Mouse (Mus musculus): ENCODE results near the gene Megf6.

The Megf6 gene

GRCm38 (mm10) chr4:154159961-154160537 is 10.5 kb upstream of the Megf6 start:
- peak in 1 of 2 experiments; percentile 73 for DNase-seq (ENCODE audit: low spot score in 2 of 2)

GRCm38 (mm10) chr4:154160538-154161390 is 9.8 kb upstream of the Megf6 start, which contains the start of gene Tprgl:
Gene Tprgl (minus strand): TSS chr4:154160666.
- DNase-seq (ENCODE audit: low spot score in 2 of 2), result peak; percentile 98

GRCm38 (mm10) chr4:154163296-154163695 is 7.2 kb upstream of the Megf6 start:
- peak; percentile 78 to 89 for DNase-seq (ENCODE audit: low spot score in 2 of 2)

- peak; percentile 48 to 81 for DNase-seq (ENCODE audit: low spot score in 2 of 2)
These were observed 3.5 kb upstream of the Megf6 start for GRCm38 (mm10) chr4:154167053-154167452.

GRCm38 (mm10) chr4:154170021-154170420 is 509 bp upstream of the Megf6 start:
- DNase-seq (ENCODE audit: low spot score in 2 of 2), result no peak

GRCm38 (mm10) chr4:154171151-154171930 is 811 bp downstream of the Megf6 start:
- DNase-seq (ENCODE audit: low spot score in 2 of 2), result no peak

- no peak for DNase-seq (ENCODE audit: low spot score in 2 of 2)
These were observed 1.5 kb downstream of the Megf6 start for GRCm38 (mm10) chr4:154171931-154172604.

- DNase-seq (ENCODE audit: low spot score in 2 of 2), result no peak
These were observed 6.7 kb downstream of the Megf6 start for GRCm38 (mm10) chr4:154177257-154177656.

GRCm38 (mm10) chr4:154181001-154181400 is 10.5 kb downstream of the Megf6 start:
- no peak for DNase-seq (ENCODE audit: low spot score in 2 of 2)

GRCm38 (mm10) chr4:154183566-154183965 is 13.0 kb downstream of the Megf6 start:
- DNase-seq (ENCODE audit: low spot score in 2 of 2), result no peak

GRCm38 (mm10) chr4:154185001-154185400 is 14.5 kb downstream of the Megf6 start:
- DNase-seq (ENCODE audit: low spot score in 2 of 2), result no peak

GRCm38 (mm10) chr4:154186002-154186537 is 15.5 kb downstream of the Megf6 start:
- no peak for DNase-seq (ENCODE audit: low spot score in 2 of 2)

- no peak for DNase-seq (ENCODE audit: low spot score in 2 of 2)
These were observed 18.4 kb downstream of the Megf6 start for GRCm38 (mm10) chr4:154188948-154189347.

GRCm38 (mm10) chr4:154197961-154198360 is 27.4 kb downstream of the Megf6 start:
- no peak for DNase-seq (ENCODE audit: low spot score in 2 of 2)

- DNase-seq (ENCODE audit: low spot score in 2 of 2), result no peak
These were observed 27.9 kb downstream of the Megf6 start for GRCm38 (mm10) chr4:154198377-154198961.

- no peak for DNase-seq (ENCODE audit: low spot score in 2 of 2)
These were observed 31.0 kb downstream of the Megf6 start for GRCm38 (mm10) chr4:154201511-154201910.

GRCm38 (mm10) chr4:154204532-154204931 is 34.0 kb downstream of the Megf6 start:
- DNase-seq (ENCODE audit: low spot score in 2 of 2), result no peak

- no peak for DNase-seq (ENCODE audit: low spot score in 2 of 2)
These were observed 34.9 kb downstream of the Megf6 start for GRCm38 (mm10) chr4:154205392-154205791.

GRCm38 (mm10) chr4:154207261-154207660 is 36.7 kb downstream of the Megf6 start:
- DNase-seq (ENCODE audit: low spot score in 2 of 2), result peak; percentile 43 to 74

- DNase-seq (ENCODE audit: low spot score in 2 of 2), result no peak
These were observed 38.5 kb downstream of the Megf6 start for GRCm38 (mm10) chr4:154209054-154209453.

GRCm38 (mm10) chr4:154209825-154210224 is 39.3 kb downstream of the Megf6 start:
- DNase-seq (ENCODE audit: low spot score in 2 of 2), result no peak
